Mouse (Mus musculus) Patski (cell line): ENCODE measurements at regions not wholly inside any gene's neighbourhood (a gene's known extent, or its start where the extent isn't known, plus 50 kb on each side); places are given as distances from the start of the nearest gene placed in this dataset.

Experiments used
- ATAC-seq: fragments of 100-300 bp; one replicate; pipeline ENCODE4 v1.8.0; 2021
- CTCF ChIA-PET: fragments of 350-600 bp; sonication (Branson Sonifier 250); formaldehyde crosslinking; loops from one replicate; lab custom pipeline; 2022; ENCODE audit warnings: inconsistent platforms; lab: Charles Lee
- POLR2A ChIA-PET: fragments of 350-600 bp; sonication (Branson Sonifier 250); formaldehyde crosslinking; loops from one replicate; lab custom pipeline; 2022; ENCODE audit warnings: antibody characterized with exemption, inconsistent platforms; lab: Charles Lee
- DNase-seq: peaks from one replicate; pipeline ENCODE4 v3.0.0-alpha.2; 2011; ENCODE audit warnings: low read depth, low spot score
- H3K27me3 ChIP-seq: fragments of 371-371 bp; one replicate; pipeline ENCODE4 v1.5.1; 2021
- CTCF ChIP-seq: fragments of 100-300 bp; IDR thresholded peaks from one replicate; pipeline ENCODE4 v1.5.1; 2021
- in situ Hi-C: fragments of 300-500 bp; cut with MboI; formaldehyde crosslinking; loops from 3 replicates; pipeline ENCODE4 v1.11.1; 2018; ENCODE audit warnings: low pct_unique_long_range_greater_than_20kb, mixed read lengths

DNA sequence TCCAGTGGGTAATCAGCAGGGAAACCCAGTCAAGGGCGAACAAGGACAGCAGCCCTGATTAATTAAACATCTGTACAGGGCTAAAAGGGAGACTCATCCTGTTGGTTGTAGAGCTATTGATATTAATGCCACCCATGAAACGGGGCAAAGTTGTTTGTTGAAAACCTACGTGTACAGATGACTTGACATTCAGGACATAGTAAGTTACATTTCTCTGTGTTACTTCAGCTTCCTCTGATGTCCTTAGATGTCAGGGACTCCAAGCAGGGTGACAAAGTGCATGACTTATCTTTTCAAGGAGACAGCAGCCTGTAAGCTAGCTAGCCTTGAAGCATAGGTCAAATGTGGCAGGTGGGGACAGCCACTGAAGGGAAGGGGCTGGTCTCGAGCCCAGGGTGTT, 390.5 kb downstream of the Ccdc171 start:
- no peak for TF ChIP-seq CTCF
- ChIA-PET CTCF (interaction anchor here (1.0 kb wide), 1 partner anchor 25 kb away, joined by 3 read pairs; no protein-coding TSS in a partner anchor), POLR2A (interaction anchor here (0.5 kb wide), 1 partner anchor 742 kb away, joined by 3 read pairs; no protein-coding TSS in a partner anchor)
- ATAC-seq, result no peak
- DNase-seq, result no peak
- in situ Hi-C loops, result loop anchor here (10.0 kb wide), 1 partner anchor 759 kb away; the partner anchor contains the start of gene Bnc2
- no peaks in the 10 kb centered on the region for H3K27me3 ChIP-seq

DNA sequence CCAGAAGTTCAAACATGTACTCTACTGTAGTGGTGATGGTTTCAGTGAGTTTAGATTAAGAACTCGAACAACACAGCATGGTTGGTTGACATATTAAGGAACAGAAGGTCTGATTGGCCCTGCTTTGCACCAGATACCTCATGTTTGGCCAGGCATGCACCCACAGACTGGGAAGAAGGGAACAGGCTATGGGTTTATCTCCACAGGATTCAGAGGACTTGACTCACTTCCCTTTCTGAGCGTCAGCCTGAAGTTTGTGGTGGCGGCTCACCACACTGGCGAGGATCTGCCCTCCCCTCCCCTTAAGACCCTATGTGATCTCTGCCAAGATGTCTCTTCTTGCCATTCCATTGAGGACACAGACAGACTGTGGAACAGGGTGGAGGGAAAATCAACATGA, 391.7 kb downstream of the Ccdc171 start:
- no peaks in the 10 kb centered on the region for H3K27me3 ChIP-seq
- peak; percentile 70 for ATAC-seq
- ChIA-PET CTCF (no interaction called here), POLR2A (no interaction called here)
- DNase-seq, result peak; percentile 42
- in situ Hi-C loops, result loop anchor here (10.0 kb wide), 1 partner anchor 758 kb away; the partner anchor contains the start of gene Bnc2
- no peak for TF ChIP-seq CTCF

DNA sequence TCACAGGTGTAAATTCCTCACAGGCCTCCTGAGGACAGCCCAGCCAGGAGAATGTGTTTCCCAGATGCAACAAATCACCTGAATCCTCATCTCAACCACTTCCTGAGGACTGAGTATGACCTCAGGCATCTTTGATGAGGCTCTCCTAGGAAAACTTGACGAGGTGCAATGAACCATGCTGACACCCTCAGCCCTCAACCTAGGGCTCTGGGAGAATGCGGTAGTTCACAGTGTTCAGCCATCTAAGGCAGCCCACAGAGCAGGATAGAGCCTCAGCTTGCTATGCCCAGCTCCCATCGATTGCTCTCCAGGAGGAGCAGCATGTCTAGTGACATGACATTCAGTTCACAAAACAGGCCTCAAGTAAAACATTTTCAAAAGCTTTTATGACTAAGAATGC, 392.7 kb downstream of the Ccdc171 start:
- TF ChIP-seq CTCF, result no peak
- CTCF ChIA-PET, result no interaction called here
- in situ Hi-C loops, result loop anchor here (10.0 kb wide), 1 partner anchor 757 kb away; the partner anchor contains the start of gene Bnc2
- POLR2A ChIA-PET, result no interaction called here
- ATAC-seq (peak; percentile 84), DNase-seq (peak; percentile 68)
- H3K27me3 ChIP-seq, result no peaks in the 10 kb centered on the region

DNA sequence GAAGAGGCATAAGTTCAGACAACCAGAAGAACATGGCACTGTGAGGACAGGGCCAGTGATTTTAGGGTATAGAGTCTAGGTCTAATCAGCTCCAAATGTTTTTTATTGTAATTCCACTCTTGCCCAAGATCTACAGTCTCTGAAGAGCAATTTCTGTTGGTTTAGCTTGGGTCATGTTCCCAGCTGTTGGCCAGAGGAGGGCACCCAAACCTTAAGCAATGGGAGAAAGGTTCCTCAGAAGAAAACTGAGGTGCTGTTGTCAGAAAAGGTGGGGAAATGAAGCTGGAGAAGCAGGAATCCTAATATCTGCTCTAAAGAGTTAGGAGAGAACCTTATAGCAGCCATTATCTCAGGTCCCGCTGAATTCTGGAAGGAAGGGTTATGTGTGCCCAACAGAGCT, 393.7 kb downstream of the Ccdc171 start:
- in situ Hi-C loops, result loop anchor here (10.0 kb wide), 1 partner anchor 756 kb away; the partner anchor contains the start of gene Bnc2
- peak; percentile 53 for TF ChIP-seq CTCF
- ChIA-PET POLR2A (no interaction called here), CTCF (interaction anchor here (0.9 kb wide), 1 partner anchor 20 kb away, joined by 3 read pairs; no protein-coding TSS in a partner anchor)
- H3K27me3 ChIP-seq, result no peaks in the 10 kb centered on the region
- ATAC-seq, result no peak
- DNase-seq, result no peak

DNA sequence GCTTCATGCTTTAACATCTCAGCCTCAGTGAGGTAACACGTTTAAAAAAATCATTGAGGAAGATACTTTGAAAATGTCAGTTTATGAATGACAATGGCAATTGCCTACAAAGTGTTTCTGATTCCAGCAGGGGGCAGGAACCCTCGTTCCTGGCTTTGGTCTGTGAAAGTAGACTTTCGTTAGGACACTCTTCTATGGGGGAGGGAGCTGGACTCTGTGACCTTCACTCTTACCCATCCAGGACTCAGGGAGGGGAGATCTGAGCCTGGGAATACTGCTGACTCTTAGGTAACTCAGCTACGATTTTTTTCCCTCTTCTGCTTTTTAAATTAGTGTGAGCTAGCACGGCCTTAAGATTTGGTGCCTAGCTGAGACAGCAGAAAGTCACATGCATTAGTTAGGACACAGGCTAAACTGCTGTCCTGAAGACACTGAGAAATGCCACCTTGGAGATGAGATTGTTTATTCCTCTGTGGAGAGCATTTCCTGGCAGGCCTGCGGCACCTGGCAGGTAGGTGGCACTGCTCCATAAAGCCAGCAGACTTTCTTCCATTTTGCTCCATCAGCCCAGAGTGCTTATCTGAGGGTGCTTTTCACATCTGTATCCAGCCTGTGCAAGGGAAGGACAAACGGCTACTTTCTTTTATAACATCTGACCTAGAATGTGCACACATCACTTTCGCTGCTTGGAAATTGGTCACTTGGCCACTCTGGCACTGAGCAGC, 399.9 kb downstream of the Ccdc171 start:
- H3K27me3 ChIP-seq, result no peaks in the 10 kb centered on the region
- ATAC-seq, result no peak
- POLR2A ChIA-PET, result no interaction called here
- CTCF ChIA-PET, result no interaction called here
- no peak for DNase-seq
- TF ChIP-seq CTCF, result peak; percentile 24
- in situ Hi-C loops, result no loop called here

DNA sequence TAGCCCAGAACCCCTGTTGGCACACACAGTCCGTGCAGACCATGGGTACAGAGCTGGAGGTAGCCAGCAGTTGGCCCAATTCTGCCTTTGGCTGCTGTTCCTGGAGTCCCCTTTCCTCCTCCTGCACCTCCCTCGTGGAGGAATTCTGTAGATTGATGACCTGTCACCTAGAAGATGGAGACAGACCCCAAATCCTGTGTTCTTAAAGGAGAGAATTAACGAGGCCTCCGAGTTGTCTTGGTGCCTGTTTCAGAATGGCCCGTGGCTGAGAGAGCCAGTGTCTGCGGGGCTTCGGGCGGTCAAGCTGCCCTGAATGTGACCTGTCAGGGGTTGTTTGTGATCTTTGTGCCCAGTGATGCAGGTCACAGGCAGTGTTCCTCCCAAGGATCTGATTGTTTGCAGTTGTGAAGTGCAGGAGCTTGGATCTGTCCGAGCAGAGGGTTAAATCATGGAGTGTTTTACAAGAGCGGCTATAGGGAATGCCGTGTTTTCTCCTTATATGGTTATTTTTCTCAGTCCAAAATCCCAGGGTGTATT, 400.9 kb downstream of the Ccdc171 start:
- POLR2A ChIA-PET, result no interaction called here
- in situ Hi-C loops, result no loop called here
- no peaks in the 10 kb centered on the region for H3K27me3 ChIP-seq
- no peak for ATAC-seq
- no peak for TF ChIP-seq CTCF
- DNase-seq, result no peak
- CTCF ChIA-PET, result no interaction called here

DNA sequence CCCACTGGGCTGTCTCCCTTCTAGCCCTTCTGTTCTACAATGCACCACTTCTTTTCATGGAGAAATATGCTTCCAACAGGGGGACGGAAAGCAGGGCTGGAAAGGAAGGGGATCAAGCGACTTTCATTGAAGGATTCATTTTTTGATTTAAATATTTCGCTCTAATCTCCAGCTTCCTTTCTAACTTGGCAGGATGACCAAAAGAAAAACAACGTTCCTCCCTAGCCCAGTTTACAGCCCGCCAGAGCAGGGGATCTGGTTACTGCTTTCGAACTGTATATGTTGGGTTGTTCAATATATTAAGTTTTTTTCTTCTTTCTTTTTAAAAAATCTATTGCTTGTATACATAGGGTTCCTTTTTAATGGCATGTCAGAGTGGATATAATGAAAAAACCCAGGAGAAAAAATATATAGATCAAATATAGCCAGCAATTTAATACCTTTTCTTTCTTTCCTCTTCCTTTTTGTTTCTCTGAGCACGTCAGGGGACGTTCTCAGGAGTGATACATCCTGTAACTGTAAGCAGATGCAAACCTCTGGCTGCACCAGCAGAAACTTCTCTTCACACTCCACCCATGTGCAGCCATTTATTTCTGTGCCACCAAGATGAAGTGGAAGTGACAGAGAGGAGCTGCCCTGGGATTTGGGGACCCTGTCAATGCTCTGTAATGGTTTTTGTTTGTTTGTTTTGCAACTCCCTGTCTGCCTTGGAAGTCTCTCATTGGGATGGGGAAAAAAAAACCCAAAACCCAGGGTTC, 406.7 kb downstream of the Ccdc171 start:
- no peak for TF ChIP-seq CTCF
- CTCF ChIA-PET, result no interaction called here
- in situ Hi-C loops, result no loop called here
- DNase-seq (no peak), ATAC-seq (no peak)
- POLR2A ChIA-PET, result no interaction called here
- no peaks in the 10 kb centered on the region for H3K27me3 ChIP-seq

DNA sequence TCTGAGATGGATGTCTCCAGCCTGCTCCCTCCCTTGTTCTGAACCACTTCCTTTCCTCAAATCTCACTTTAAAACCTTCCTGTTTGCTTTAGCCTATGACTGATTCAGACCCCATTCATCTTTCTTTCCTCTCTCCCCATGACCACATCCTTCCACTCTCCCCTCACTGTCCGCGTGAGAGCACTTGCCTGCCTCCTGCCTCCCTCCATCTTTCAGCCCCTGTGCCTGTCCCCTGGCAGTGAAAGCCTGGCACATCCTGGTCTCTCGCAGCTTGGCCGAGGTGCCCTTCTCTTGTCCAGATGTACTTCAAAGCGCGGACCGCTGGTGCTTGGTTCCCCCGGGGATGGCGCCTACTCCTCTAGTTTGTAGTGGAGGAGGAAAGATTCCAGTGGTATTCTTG, 416.3 kb downstream of the Ccdc171 start:
- CTCF ChIA-PET, result no interaction called here
- H3K27me3 ChIP-seq, result no peaks in the 10 kb centered on the region
- no peak for DNase-seq
- POLR2A ChIA-PET, result no interaction called here
- in situ Hi-C loops, result no loop called here
- TF ChIP-seq CTCF, result no peak
- ATAC-seq, result no peak

DNA sequence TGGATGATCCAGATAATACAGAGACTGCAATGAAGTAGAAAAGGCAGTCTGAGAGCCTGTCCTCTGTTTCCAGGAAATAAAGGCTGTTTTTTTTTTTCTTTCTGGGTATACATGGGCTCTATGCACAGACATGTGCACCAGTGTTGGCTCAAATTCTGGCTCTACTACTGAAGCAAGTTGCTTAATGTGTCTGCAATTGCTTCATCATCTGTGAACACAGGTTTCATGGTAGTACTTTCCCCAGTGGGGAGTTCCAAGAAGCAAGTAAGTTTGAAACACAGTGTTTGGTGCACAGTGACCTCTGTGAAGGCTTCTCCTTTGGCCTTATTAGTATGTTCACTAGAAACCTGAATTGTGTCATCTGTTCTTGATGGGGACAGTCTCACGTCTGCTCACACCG, 424.3 kb downstream of the Ccdc171 start:
- ATAC-seq (no peak), DNase-seq (no peak)
- ChIA-PET CTCF (interaction anchor here (1.3 kb wide), 1 partner anchor 22 kb away, joined by 3 read pairs; no protein-coding TSS in a partner anchor), POLR2A (interaction anchor here (1.0 kb wide), 1 partner anchor 726 kb away, joined by 7 read pairs; no protein-coding TSS in a partner anchor)
- H3K27me3 ChIP-seq, result no peaks in the 10 kb centered on the region
- in situ Hi-C loops, result no loop called here
- no peak for TF ChIP-seq CTCF

DNA sequence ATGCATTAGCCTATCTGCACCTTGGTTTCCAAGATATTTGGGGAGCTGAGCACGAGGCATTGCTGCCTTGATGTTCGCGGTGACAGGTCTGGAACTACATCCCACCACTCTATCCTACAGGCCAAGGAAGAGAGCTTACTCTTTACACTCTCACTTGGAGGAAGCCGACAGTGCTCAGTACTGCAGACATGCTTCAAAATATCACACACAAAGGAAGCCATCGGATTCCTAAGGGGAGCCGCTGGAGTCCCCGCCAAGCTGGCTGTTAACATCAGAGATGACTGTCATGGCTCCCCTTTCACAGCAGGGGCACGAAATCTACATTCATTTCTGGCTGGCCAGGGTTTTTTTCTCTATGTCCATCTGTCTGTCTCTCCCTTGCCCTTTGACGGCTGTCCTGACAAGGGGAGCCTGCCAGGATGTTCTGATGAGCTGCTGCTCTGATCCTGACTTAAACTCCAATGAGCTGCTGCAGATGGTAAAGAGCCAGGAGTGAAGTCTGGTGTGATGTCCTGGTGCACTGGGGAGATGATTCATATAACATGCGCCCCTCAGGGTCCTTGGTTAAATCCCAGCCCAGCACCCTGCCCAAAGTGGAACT, 425.6 kb downstream of the Ccdc171 start:
- no peak for ATAC-seq

More for the DNA sequence above, 425.6 kb downstream of the Ccdc171 start:
- in situ Hi-C loops, result no loop called here
- no peak for DNase-seq
- no peaks in the 10 kb centered on the region for H3K27me3 ChIP-seq
- no peak for TF ChIP-seq CTCF
- CTCF ChIA-PET, result interaction anchor here (1.1 kb wide), 1 partner anchor 15 kb away, joined by 3 read pairs; no protein-coding TSS in a partner anchor
- POLR2A ChIA-PET, result no interaction called here
